Mouse (Mus musculus) Muller cell, postnatal 12 days (primary cell): Measurements from ENCODE around the gene Map3k19.

ENCODE experiments used
- DNase-seq: peaks from one replicate; pipeline ENCODE4 v3.0.0-alpha.2; 2015; ENCODE audit errors: inconsistent ontology term

The Map3k19 gene

GRCm38 (mm10) chr1:127796752-127797151 lies 58.1 kb downstream of the Map3k19 start:
- DNase-seq, result no peak

GRCm38 (mm10) chr1:127796341-127796740 lies 58.5 kb downstream of the Map3k19 start:
- DNase-seq, result no peak

GRCm38 (mm10) chr1:127795087-127795769 lies 59.6 kb downstream of the Map3k19 start:
- DNase-seq, result no peak

GRCm38 (mm10) chr1:127793459-127793858 lies 61.4 kb downstream of the Map3k19 start:
- no peak for DNase-seq

GRCm38 (mm10) chr1:127788943-127789342 lies 65.9 kb downstream of the Map3k19 start:
- no peak for DNase-seq

- DNase-seq, result no peak
Measured at GRCm38 (mm10) chr1:127785882-127786281, 68.9 kb downstream of the Map3k19 start.

GRCm38 (mm10) chr1:127783862-127784261 lies 71.0 kb downstream of the Map3k19 start:
- DNase-seq, result no peak

GRCm38 (mm10) chr1:127780849-127781248 lies 74.0 kb downstream of the Map3k19 start:
- no peak for DNase-seq

- peak; percentile 7 for DNase-seq
Measured at GRCm38 (mm10) chr1:127780142-127780541, 74.7 kb downstream of the Map3k19 start.

- DNase-seq, result no peak
Measured at GRCm38 (mm10) chr1:127778611-127779010, 76.2 kb downstream of the Map3k19 start.

- DNase-seq, result no peak
Measured at GRCm38 (mm10) chr1:127776246-127776645, 78.6 kb downstream of the Map3k19 start.

- no peak for DNase-seq
Measured at GRCm38 (mm10) chr1:127775206-127775720, 79.6 kb downstream of the Map3k19 start.

- no peak for DNase-seq
Measured at GRCm38 (mm10) chr1:127774501-127774880, 80.3 kb downstream of the Map3k19 start.

GRCm38 (mm10) chr1:127773803-127774500 lies 80.9 kb downstream of the Map3k19 start, which contains the start of gene Ccnt2:
Ccnt2 (plus strand) TSS chr1:127774164.
- DNase-seq, result peak; percentile 100

- DNase-seq, result no peak
Measured at GRCm38 (mm10) chr1:127773198-127773802, 81.5 kb downstream of the Map3k19 start.

GRCm38 (mm10) chr1:127766741-127767140 lies 88.1 kb downstream of the Map3k19 start:
- DNase-seq, result no peak

- DNase-seq, result peak; percentile 26
Measured at GRCm38 (mm10) chr1:127765468-127765867, 89.4 kb downstream of the Map3k19 start.
